Mouse (Mus musculus) kidney, postnatal 0 days (tissue): ENCODE data around the gene Tnfrsf18. TPM values are rescaled to one million over a fixed set of nuclear protein-coding genes. Genes with fewer than 3 reads are reported as not detected.
A peak's percentile ranks its signal among the peaks of the same experiment; 100 is the strongest.

Experiments used
- ATAC-seq: fragments of 200-750 bp; cut with Nextera tagmentation; replicated peaks from 2 replicates; pipeline ENCODE4 v1.8.0; 2017; ENCODE audit warnings: low read depth, moderate number of reproducible peaks, moderate TSS enrichment, moderate library complexity; ENCODE audit not compliant: low FRiP score
- DNase-seq: peaks from one replicate; pipeline ENCODE4 v3.0.0-alpha.2; 2016; ENCODE audit warnings: low spot score
- H3K27ac ChIP-seq: fragments of 300-500 bp; sonication (generic); 2 replicates; pipeline ENCODE4 v1.5.1; 2014; ENCODE audit warnings: mild to moderate bottlenecking
- H3K27me3 ChIP-seq: fragments of 300-500 bp; sonication (generic); 2 replicates; pipeline ENCODE4 v1.6.1; 2014; ENCODE audit warnings: low read length, mixed read lengths; ENCODE audit not compliant: insufficient read depth
- H3K36me3 ChIP-seq: fragments of 300-500 bp; sonication (generic); 2 replicates; pipeline ENCODE4 v1.6.1; 2014; ENCODE audit warnings: low read length, mixed read lengths; ENCODE audit not compliant: insufficient read depth
- H3K4me1 ChIP-seq: fragments of 300-500 bp; sonication (generic); replicated peaks from 2 replicates; pipeline ENCODE4 v1.6.1; 2014; ENCODE audit warnings: antibody characterized with exemption, low read length, mixed read lengths; ENCODE audit not compliant: insufficient read depth
- H3K4me2 ChIP-seq: fragments of 300-500 bp; sonication (generic); 2 replicates; pipeline ENCODE4 v1.6.1; 2014; ENCODE audit warnings: mild to moderate bottlenecking, low read length, moderate library complexity, mixed read lengths
- H3K4me3 ChIP-seq: fragments of 300-500 bp; sonication (generic); replicated peaks from 2 replicates; pipeline ENCODE4 v1.5.1; 2014; ENCODE audit warnings: low read depth, low read length
- H3K9ac ChIP-seq: fragments of 300-500 bp; sonication (generic); 2 replicates; pipeline ENCODE4 v1.6.1; 2014; ENCODE audit warnings: low read depth, low read length
- H3K9me3 ChIP-seq: fragments of 300-500 bp; sonication (generic); replicated peaks from 2 replicates; pipeline ENCODE4 v1.6.1; 2016; ENCODE audit warnings: low read length, inconsistent platforms, mixed read lengths
- CTCF ChIP-seq: IDR thresholded peaks from 2 replicates; pipeline ENCODE4 v1.5.1; 2016; ENCODE audit warnings: antibody characterized with exemption, low read depth, mild to moderate bottlenecking, moderate library complexity
- WGBS: fragments of 180-500 bp; shearing (Covaris S2); extraction: QIAGEN DNeasy Blood & Tissue Kit; methylation state at CpG from one replicate; pipeline ENCODE4 v1.1.7; 2014; 5-methylcytosine and 5-hydroxymethylcytosine counted together
- polyA plus RNA-seq: library from polyadenylated mRNA; unstranded; fragments of >200 nt; fragmentation: Nextera tagmentation; extraction: Ambion mirVana; gene quantifications from 2 replicates; pipeline ENCODE4 v1.2.1, GENCODE M21; 2015

Tnfrsf18 gene
- polyA plus RNA-seq: 1.3 TPM in 2 replicates

GRCm38 (mm10) chr4:156026013-156026412, at the start of gene Tnfrsf18:
TSS of gene Tnfrsf18 (plus strand) at chr4:156026164.
- H3K9ac ChIP-seq: 0 out of 2 replicates have a peak within 1 kb of the TSS, but pooled peaks have one; percentile 27
- H3K27me3 ChIP-seq: no peaks in the 10 kb centered on the region
- H3K9me3 ChIP-seq: no peaks in the 10 kb centered on the region
- 0 out of 2 replicates have a peak, but pooled peaks cover 3% of the 10 kb centered on the region for H3K36me3 ChIP-seq
- no peak within 1 kb of the TSS for H3K4me3 ChIP-seq
- 0 out of 2 replicates have a peak within 1 kb of the TSS, but pooled peaks have one; percentile 10 for H3K4me2 ChIP-seq
- TF ChIP-seq CTCF: peak; percentile 51
- ATAC-seq (0 out of 2 replicates have a peak, but pooled peaks have one; percentile 14), DNase-seq (peak; percentile 40)
- no peak within 1 kb of the TSS for H3K27ac ChIP-seq
- WGBS: 37% methylated on average over 4 of the region's 4 CpGs
- H3K4me1 ChIP-seq: peaks cover 14% of the 10 kb centered on the region

GRCm38 (mm10) chr4:155981436-155982082, 44.4 kb upstream of the Tnfrsf18 start:
- 73% methylated on average over 12 of the region's 12 CpGs for WGBS
- H3K9ac ChIP-seq: no peak overlapping the region
- H3K4me3 ChIP-seq: no peak overlapping the region
- DNase-seq: no peak
- no peaks in the 10 kb centered on the region for H3K4me1 ChIP-seq
- no peaks in the 10 kb centered on the region for H3K27me3 ChIP-seq
- no peak for TF ChIP-seq CTCF
- no peaks in the 10 kb centered on the region for H3K9me3 ChIP-seq
- ATAC-seq: no peak
- no peaks in the 10 kb centered on the region for H3K36me3 ChIP-seq
- no peak overlapping the region for H3K27ac ChIP-seq
- H3K4me2 ChIP-seq: no peak overlapping the region

- ATAC-seq (no peak), DNase-seq (no peak)
- H3K27ac ChIP-seq: no peak overlapping the region
- no peaks in the 10 kb centered on the region for H3K4me1 ChIP-seq
- no peaks in the 10 kb centered on the region for H3K36me3 ChIP-seq
- H3K4me2 ChIP-seq: no peak overlapping the region
- H3K4me3 ChIP-seq: no peak overlapping the region
- TF ChIP-seq CTCF: no peak
- H3K9me3 ChIP-seq: no peaks in the 10 kb centered on the region
- H3K27me3 ChIP-seq: no peaks in the 10 kb centered on the region
- WGBS: 2% methylated on average over 2 of the region's 2 CpGs
- H3K9ac ChIP-seq: no peak overlapping the region
Measured at GRCm38 (mm10) chr4:155983788-155984187, 42.2 kb upstream of the Tnfrsf18 start.

GRCm38 (mm10) chr4:155991211-155991907, 34.6 kb upstream of the Tnfrsf18 start:
- no peaks in the 10 kb centered on the region for H3K36me3 ChIP-seq
- ATAC-seq: no peak
- H3K9ac ChIP-seq: peak overlapping the region; percentile 69
- no peaks in the 10 kb centered on the region for H3K27me3 ChIP-seq
- TF ChIP-seq CTCF: no peak
- peaks cover 13% of the 10 kb centered on the region for H3K4me1 ChIP-seq
- H3K4me3 ChIP-seq: peak overlapping the region; percentile 85
- H3K9me3 ChIP-seq: no peaks in the 10 kb centered on the region
- WGBS: 87% methylated on average over 22 of the region's 22 CpGs
- peak overlapping the region; percentile 95 for H3K27ac ChIP-seq
- DNase-seq: no peak
- peak overlapping the region; percentile 60 for H3K4me2 ChIP-seq

- peak overlapping the region; percentile 95 for H3K27ac ChIP-seq
- peak overlapping the region; percentile 85 for H3K4me3 ChIP-seq
- H3K9me3 ChIP-seq: no peaks in the 10 kb centered on the region
- ATAC-seq (no peak; the same call in 1 of the 2 replicates), DNase-seq (no peak)
- peak overlapping the region; percentile 69 for H3K9ac ChIP-seq
- no peak for TF ChIP-seq CTCF
- no peaks in the 10 kb centered on the region for H3K27me3 ChIP-seq
- no peaks in the 10 kb centered on the region for H3K36me3 ChIP-seq
- H3K4me2 ChIP-seq: peak overlapping the region; percentile 60
- WGBS: 30% methylated on average over 37 of the region's 37 CpGs
- H3K4me1 ChIP-seq: peaks cover 13% of the 10 kb centered on the region
Measured at GRCm38 (mm10) chr4:155991908-155992230, 34.1 kb upstream of the Tnfrsf18 start.

GRCm38 (mm10) chr4:155992241-155992905, 33.6 kb upstream of the Tnfrsf18 start, which contains the start of the genes B3galt6 and Sdf4:
TSS of gene B3galt6 (minus strand) at chr4:155992649.
TSS of gene Sdf4 (plus strand) at chr4:155992872.
- DNase-seq (peak; percentile 88), ATAC-seq (peak; percentile 89)
- Histone ChIP-seq H3K9ac (peak within 1 kb of the TSS; percentile 72), H3K27ac (peak within 1 kb of the TSS; percentile 96), H3K4me1 (peaks cover 13% of the 10 kb centered on the region), H3K9me3 (no peaks in the 10 kb centered on the region), H3K27me3 (no peaks in the 10 kb centered on the region), H3K36me3 (peaks cover 2% of the 10 kb centered on the region; the same call in 1 of the 2 replicates), H3K4me3 (peak within 1 kb of the TSS; percentile 85), H3K4me2 (peak within 1 kb of the TSS; percentile 60)
- under 1% methylated on average over 89 of the region's 99 CpGs for WGBS
- TF ChIP-seq CTCF: peak; percentile 72
